Mouse (Mus musculus) liver, adult 2 months (tissue): ENCODE data around the gene Pafah1b2.

Source experiments
- CTCF ChIP-seq: fragments of 200-500 bp; IDR thresholded peaks from 2 replicates; pipeline ENCODE4 v1.5.1; 2011; ENCODE audit warnings: low read depth, low read length, control low read depth
- POLR2A ChIP-seq: fragments of 200-500 bp; IDR thresholded peaks from 2 replicates; pipeline ENCODE4 v1.6.1; 2011; ENCODE audit warnings: low read length, control low read depth; ENCODE audit not compliant: insufficient read depth; ENCODE audit errors: extremely low read depth

GRCm38 (mm10) chr9:45953511-45954293, 58.8 kb downstream of the Pafah1b2 start:
- TF ChIP-seq POLR2A = no peak
- no peak for TF ChIP-seq CTCF
